ENCODE assay signal across 7 mouse cellular contexts in the genomic region with DNA sequence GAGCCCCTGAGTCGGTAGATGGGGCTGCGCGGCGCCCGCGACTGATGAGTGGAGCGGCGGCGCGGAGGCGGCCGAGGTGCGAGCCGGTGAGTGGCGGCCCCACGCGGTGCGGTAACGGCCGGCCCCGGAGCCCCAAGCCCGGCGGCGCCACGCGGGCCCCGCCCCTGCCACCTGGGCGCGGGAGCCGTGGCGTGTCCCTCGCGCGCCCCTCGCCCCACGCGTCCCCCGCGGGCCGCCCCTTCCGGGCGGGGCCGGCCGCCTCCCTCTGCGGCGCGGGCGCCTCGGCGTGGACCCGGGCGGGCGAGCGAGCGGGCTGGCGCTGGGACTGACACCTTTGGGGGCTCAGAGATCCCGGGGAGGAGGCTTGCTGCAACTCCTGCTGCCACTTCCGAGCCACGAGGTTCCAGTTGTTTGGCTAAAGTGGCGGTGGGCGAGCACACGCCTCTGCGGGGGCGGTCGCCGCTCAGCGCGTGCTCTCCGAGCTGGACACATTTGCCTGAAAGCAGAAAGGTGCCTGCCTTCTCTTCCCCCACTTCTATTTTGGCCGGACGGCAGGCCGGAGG. TPM values are rescaled to one million over a fixed set of nuclear protein-coding genes. Genes with fewer than 3 reads are reported as not detected.
DNase-seq lines count a peak whose midpoint lies in the region; ATAC-seq and TF ChIP-seq lines count a peak whose summit lies in the region.

No protein-coding gene starts in this region.

- peak; percentile 21 for ATAC-seq in granulocyte monocyte progenitor cell, adult 5-6 weeks (replicated peaks; ENCODE audit: poor library complexity, severe bottlenecking)
- ATAC-seq in megakaryocyte progenitor cell, adult 5-6 weeks (replicated peaks; ENCODE audit: poor library complexity): peak; percentile 12

- peaks cover 7% of the 10 kb centered on the region for H3K27me3 ChIP-seq in C2C12 (ENCODE audit: control insufficient read depth, insufficient read depth, insufficient read length)

- peak overlapping the region; percentile 65 for H3K4me3 ChIP-seq in C2C12 (ENCODE audit: insufficient read depth, poor library complexity, severe bottlenecking)

- H3ac ChIP-seq in C2C12 (ENCODE audit: control insufficient read depth, insufficient read length, low read depth): peak overlapping the region; percentile 85

- peak; percentile 76 for DNase-seq in 3134 (ENCODE audit: extremely low read depth, insufficient read length, low spot score)
- DNase-seq in c-Kit-positive CD71-positive TER-119-positive erythroid progenitor cells, embryonic 14.5 days (ENCODE audit: low spot score): peak; percentile 45
- peak; percentile 19 for DNase-seq in layer of hippocampus, adult 9-11 months
- DNase-seq in right cerebral cortex, postnatal 36 days (ENCODE audit: low spot score in 2 of 2): peak; percentile 19 to 43

- peaks cover 11% of the 10 kb centered on the region for H3K79me3 ChIP-seq in C2C12 (ENCODE audit: low read depth)

- H3K36me3 ChIP-seq in C2C12 (ENCODE audit: control insufficient read depth, insufficient read depth): no peaks in the 10 kb centered on the region

- H3K79me2 ChIP-seq in C2C12 (ENCODE audit: control insufficient read depth, insufficient read depth): peaks cover 44% of the 10 kb centered on the region

- no peak for TF ChIP-seq CTCF in C2C12 (IDR thresholded peaks at IDR 0.05; ENCODE audit: control insufficient read depth, insufficient read depth, insufficient read length)

TF ChIP-seq in C2C12, 6 proteins besides CTCF, POLR2A, EP300 and RAD21:
- TF ChIP-seq USF1 (IDR thresholded peaks at IDR 0.05; ENCODE audit: low read depth) (no peak), MYOD1 (IDR thresholded peaks at IDR 0.05; ENCODE audit: control insufficient read depth, insufficient read length, low read depth) (no peak), FOSL1 (IDR thresholded peaks at IDR 0.05; ENCODE audit: insufficient read depth, low read length, poor library complexity, severe bottlenecking) (no peak), CEBPB (IDR thresholded peaks at IDR 0.05; ENCODE audit: low read depth) (no peak), MYOG (IDR thresholded peaks at IDR 0.05; ENCODE audit: control insufficient read depth, extremely low read depth, insufficient read length) (no peak), MAX (IDR thresholded peaks at IDR 0.05) (no peak)

RNA-seq across cellular contexts. Expression of a gene that starts 0.4 kb away (rescaled TPM):
- 22.6 TPM for polyA plus RNA-seq in C2C12 (2012; fragmentation: generic; extraction: Trizol)
- total RNA-seq in granulocyte monocyte progenitor cell, adult 5-6 weeks (2014; fragmentation: Nextera tagmentation): 104 and 133 TPM in 2 replicates
- 174 and 240 TPM in 2 replicates for total RNA-seq in granulocyte monocyte progenitor cell, adult 5-6 weeks (2017)
- total RNA-seq in megakaryocyte progenitor cell, adult 5-6 weeks (2015): 179 and 186 TPM in 2 replicates
- total RNA-seq in megakaryocyte progenitor cell, adult 5-6 weeks (2017): 278 and 339 TPM in 2 replicates

Comparison
In these comparisons a context has a peak if more than half of its experiments do, and no peak if none do; other contexts are left out.
1. Peak in every context shown above with its lines: DNase-seq, ATAC-seq and H3K4me3 ChIP-seq.
2. DNase-seq: peak in every context shown above with its lines; median percentile 76 in 3134; 45 in c-Kit-positive CD71-positive TER-119-positive erythroid progenitor cells, embryonic 14.5 days; 31 in right cerebral cortex, postnatal 36 days; 19 in layer of hippocampus, adult 9-11 months.